Mouse (Mus musculus) liver, postnatal 0 days (tissue): ENCODE data around the gene Naa40. TPM values are rescaled to one million over a fixed set of nuclear protein-coding genes. Genes with fewer than 3 reads are reported as not detected.
A peak's percentile ranks its signal among the peaks of the same experiment; 100 is the strongest.

Source experiments
- ATAC-seq: fragments of 200-750 bp; cut with Nextera tagmentation; 2 replicates; pipeline ENCODE4 v1.8.0; 2017; ENCODE audit warnings: mild to moderate bottlenecking, moderate library complexity
- DNase-seq: peaks from one replicate; pipeline ENCODE4 v3.0.0-alpha.2; 2016
- H3K27ac ChIP-seq: fragments of 300-500 bp; sonication (generic); 2 replicates; pipeline ENCODE4 v1.5.1; 2014; ENCODE audit warnings: antibody characterized with exemption, moderate library complexity, mild to moderate bottlenecking, low read depth
- H3K27me3 ChIP-seq: fragments of 300-500 bp; sonication (generic); 2 replicates; pipeline ENCODE4 v1.6.1; 2014; ENCODE audit warnings: low read length, control low read depth, mixed read lengths; ENCODE audit not compliant: insufficient read depth
- H3K36me3 ChIP-seq: fragments of 300-500 bp; sonication (generic); replicated peaks from 2 replicates; pipeline ENCODE4 v1.6.1; 2014; ENCODE audit warnings: mild to moderate bottlenecking, control low read depth, low read length, moderate library complexity, mixed read lengths; ENCODE audit not compliant: insufficient read depth
- H3K4me1 ChIP-seq: fragments of 300-500 bp; sonication (generic); 2 replicates; pipeline ENCODE4 v1.6.1; 2014; ENCODE audit warnings: antibody characterized with exemption, mild to moderate bottlenecking, control low read depth; ENCODE audit not compliant: insufficient read depth
- H3K4me2 ChIP-seq: fragments of 300-500 bp; sonication (generic); 2 replicates; pipeline ENCODE4 v1.6.1; 2014; ENCODE audit warnings: low read depth, mild to moderate bottlenecking, low read length, moderate library complexity, mixed read lengths
- H3K4me3 ChIP-seq: fragments of 300-500 bp; sonication (generic); 2 replicates; pipeline ENCODE4 v1.5.1; 2014; ENCODE audit warnings: low read depth, low read length
- H3K9ac ChIP-seq: fragments of 300-500 bp; sonication (generic); replicated peaks from 2 replicates; pipeline ENCODE4 v1.6.1; 2014; ENCODE audit warnings: mild to moderate bottlenecking, moderate library complexity
- H3K9me3 ChIP-seq: fragments of 300-500 bp; sonication (generic); 2 replicates; pipeline ENCODE4 v1.6.1; 2016; ENCODE audit warnings: mild to moderate bottlenecking, control low read depth, low read length, mixed read lengths
- CTCF ChIP-seq: sonication (generic); IDR thresholded peaks from 2 replicates; pipeline ENCODE4 v1.5.1; 2016; ENCODE audit warnings: antibody characterized with exemption, low read depth
- EP300 ChIP-seq: IDR thresholded peaks from 2 replicates; pipeline ENCODE4 v1.6.1; 2016; ENCODE audit warnings: antibody characterized with exemption, low read depth, mild to moderate bottlenecking
- WGBS: fragments of 180-500 bp; shearing (Covaris S2); extraction: QIAGEN DNeasy Blood & Tissue Kit; methylation state at CpG from one replicate; pipeline ENCODE4 v1.1.7; 2014; ENCODE audit not compliant: insufficient replicate concordance; 5-methylcytosine and 5-hydroxymethylcytosine counted together
- polyA plus RNA-seq: library from polyadenylated mRNA; unstranded; fragments of >200 nt; fragmentation: Nextera tagmentation; extraction: Ambion mirVana; gene quantifications from 2 replicates; pipeline ENCODE4 v1.2.1, GENCODE M21; 2015

Naa40 gene
- polyA plus RNA-seq, 1 experiment from 2014 or later = 16.5 TPM

DNA sequence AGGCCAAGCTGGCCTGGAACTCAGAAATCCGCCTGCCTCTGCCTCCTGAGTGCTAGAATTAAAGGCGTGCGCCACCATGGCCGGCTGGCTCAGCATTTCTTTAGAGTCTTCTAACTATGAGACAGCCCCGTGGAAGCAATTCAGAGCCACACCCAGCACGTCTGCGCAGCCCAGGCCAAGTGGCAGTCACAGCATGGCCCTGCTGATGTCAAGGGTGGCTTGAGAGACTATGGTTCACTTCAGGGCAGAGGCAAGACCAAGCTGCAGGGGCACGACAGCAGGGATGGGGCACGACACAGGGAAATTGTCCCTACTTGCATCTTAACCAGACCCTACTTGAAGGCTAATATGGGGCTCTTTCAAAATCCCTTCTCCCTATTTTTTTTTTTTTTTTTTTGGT is 5.5 kb downstream of the Naa40 start:
- no peak overlapping the region for H3K4me3 ChIP-seq
- TF ChIP-seq CTCF (no peak), EP300 (no peak)
- 81% methylated on average over 9 of the region's 9 CpGs for WGBS
- H3K4me2 ChIP-seq = no peak overlapping the region
- no peaks in the 10 kb centered on the region for H3K27me3 ChIP-seq
- ATAC-seq (no peak), DNase-seq (no peak)
- no peak overlapping the region for H3K9ac ChIP-seq
- H3K27ac ChIP-seq = no peak overlapping the region
- H3K9me3 ChIP-seq = no peaks in the 10 kb centered on the region
- H3K4me1 ChIP-seq = peaks cover 11% of the 10 kb centered on the region
- H3K36me3 ChIP-seq = peaks cover 42% of the 10 kb centered on the region

DNA sequence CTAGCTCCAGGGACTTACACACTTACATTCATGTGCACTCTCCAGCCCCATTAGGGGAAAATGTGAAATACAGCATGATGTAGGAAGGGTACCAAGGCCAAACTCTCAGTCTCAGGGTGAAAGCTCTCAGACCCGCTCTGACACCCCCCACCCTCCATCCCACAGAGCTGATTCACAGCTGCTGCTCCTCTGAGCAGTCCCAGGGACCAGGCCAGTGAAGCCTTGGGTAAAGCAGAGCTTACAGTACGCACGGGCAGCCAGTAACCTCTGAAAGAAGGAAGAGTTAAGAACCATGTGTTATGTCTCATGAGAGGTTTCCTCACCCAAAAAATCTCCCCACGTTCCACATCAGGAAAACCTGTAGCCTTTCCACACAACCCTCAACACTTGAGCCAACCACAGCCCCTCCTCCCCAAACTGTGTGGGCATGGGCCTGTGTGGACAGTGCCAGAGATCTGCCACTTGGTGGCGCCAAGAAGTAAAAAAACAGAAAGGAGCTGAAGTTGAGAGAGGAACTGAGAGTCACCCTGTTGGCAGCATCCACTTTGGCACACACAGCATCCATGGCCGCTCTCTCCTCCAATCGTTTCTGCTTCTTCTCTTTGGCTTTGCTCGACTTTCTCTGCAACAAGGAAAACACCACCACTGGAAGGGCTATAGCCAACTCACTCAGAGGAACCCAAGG is 6.3 kb downstream of the Naa40 start:
- DNase-seq (peak; percentile 65), ATAC-seq (peak; percentile 68)
- Histone ChIP-seq H3K27me3 (no peaks in the 10 kb centered on the region), H3K9ac (no peak overlapping the region), H3K4me1 (peaks cover 4% of the 10 kb centered on the region; the same call in 1 of the 2 replicates), H3K27ac (no peak overlapping the region), H3K4me3 (no peak overlapping the region), H3K9me3 (no peaks in the 10 kb centered on the region), H3K4me2 (no peak overlapping the region), H3K36me3 (peaks cover 47% of the 10 kb centered on the region)
- 59% methylated on average over 8 of the region's 8 CpGs for WGBS
- no peak for TF ChIP-seq EP300
- peak; percentile 81 for TF ChIP-seq CTCF

DNA sequence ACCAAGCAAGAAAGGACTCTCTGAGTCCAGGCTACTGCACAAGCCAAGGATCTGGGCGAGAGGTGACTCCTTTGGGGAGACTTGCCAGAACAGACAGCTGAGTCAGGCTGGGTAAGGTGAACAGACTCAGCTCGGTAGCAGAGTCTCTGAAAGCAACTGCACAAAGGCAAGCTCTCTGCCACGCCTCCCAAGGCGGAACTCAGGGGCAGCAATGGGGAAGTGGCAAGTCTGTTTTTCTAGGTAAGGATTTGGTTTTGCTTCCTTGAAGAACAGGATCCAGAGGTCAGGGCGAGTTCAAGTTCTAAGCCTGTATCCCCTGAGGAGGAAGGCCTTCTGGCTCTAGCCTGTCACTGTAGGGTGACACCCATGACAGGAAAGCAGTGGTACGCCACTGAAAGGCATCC is 14.5 kb downstream of the Naa40 start:
- no peak overlapping the region for H3K4me3 ChIP-seq
- H3K4me1 ChIP-seq = 0 out of 2 replicates have a peak, but pooled peaks cover 4% of the 10 kb centered on the region
- ATAC-seq = peak; percentile 54
- H3K9me3 ChIP-seq = no peaks in the 10 kb centered on the region
- H3K27ac ChIP-seq = peak overlapping the region; percentile 68
- no peaks in the 10 kb centered on the region for H3K27me3 ChIP-seq
- H3K36me3 ChIP-seq = peaks cover 39% of the 10 kb centered on the region
- H3K4me2 ChIP-seq = 0 out of 2 replicates have a peak overlapping the region, but pooled peaks have one; percentile 9
- TF ChIP-seq EP300 = no peak
- TF ChIP-seq CTCF = no peak
- no peak overlapping the region for H3K9ac ChIP-seq
- 50% methylated on average over 6 of the region's 6 CpGs for WGBS
- peak; percentile 44 for DNase-seq

- peaks cover 34% of the 10 kb centered on the region for H3K36me3 ChIP-seq
- H3K27me3 ChIP-seq = no peaks in the 10 kb centered on the region
- no peaks in the 10 kb centered on the region for H3K9me3 ChIP-seq
- no peak overlapping the region for H3K4me3 ChIP-seq
- H3K4me1 ChIP-seq = 0 out of 2 replicates have a peak, but pooled peaks cover 4% of the 10 kb centered on the region
- WGBS = 72% methylated on average over 9 of the region's 9 CpGs
- TF ChIP-seq CTCF (no peak), EP300 (no peak)
- DNase-seq = no peak
- no peak overlapping the region for H3K9ac ChIP-seq
- no peak for ATAC-seq
- no peak overlapping the region for H3K27ac ChIP-seq
- H3K4me2 ChIP-seq = no peak overlapping the region
Measured at GRCm38 (mm10) chr19:7225096-7225690, 15.8 kb downstream of the Naa40 start.

GRCm38 (mm10) chr19:7224253-7224652 is 16.7 kb downstream of the Naa40 start:
- Histone ChIP-seq H3K4me2 (no peak overlapping the region), H3K4me3 (no peak overlapping the region), H3K27me3 (no peaks in the 10 kb centered on the region), H3K36me3 (peaks cover 25% of the 10 kb centered on the region), H3K9ac (no peak overlapping the region), H3K27ac (no peak overlapping the region), H3K4me1 (0 out of 2 replicates have a peak, but pooled peaks cover 4% of the 10 kb centered on the region), H3K9me3 (no peaks in the 10 kb centered on the region)
- no peak for ATAC-seq
- 85% methylated on average over 3 of the region's 3 CpGs for WGBS
- no peak for DNase-seq
- TF ChIP-seq CTCF (no peak), EP300 (no peak)

GRCm38 (mm10) chr19:7223488-7223887 is 17.5 kb downstream of the Naa40 start:
- DNase-seq (no peak), ATAC-seq (0 out of 2 replicates have a peak, but pooled peaks have one; percentile 16)
- no peak for TF ChIP-seq EP300
- TF ChIP-seq CTCF = no peak
- Histone ChIP-seq H3K36me3 (peaks cover 22% of the 10 kb centered on the region), H3K4me2 (no peak overlapping the region), H3K4me1 (0 out of 2 replicates have a peak, but pooled peaks cover 6% of the 10 kb centered on the region), H3K27me3 (no peaks in the 10 kb centered on the region), H3K9ac (no peak overlapping the region), H3K4me3 (no peak overlapping the region), H3K27ac (no peak overlapping the region), H3K9me3 (no peaks in the 10 kb centered on the region)
